Mouse (Mus musculus): ENCODE measurements around the gene Tnfsf14.

Gene Tnfsf14

GRCm38 (mm10) chr17:57201841-57202724 lies 8.1 kb upstream of the Tnfsf14 start:
- DNase-seq (ENCODE audit: low read depth in 1 of 2, low spot score in 2 of 2): no peak

- peak in 1 of 2 experiments; percentile 24 for DNase-seq (ENCODE audit: low read depth in 1 of 2, low spot score in 2 of 2)
Measured at GRCm38 (mm10) chr17:57198252-57198651, 4.3 kb upstream of the Tnfsf14 start.

GRCm38 (mm10) chr17:57195326-57196010 lies 1.5 kb upstream of the Tnfsf14 start:
- DNase-seq (ENCODE audit: low read depth in 1 of 2, low spot score in 2 of 2): no peak

- DNase-seq (ENCODE audit: low read depth in 1 of 2, low spot score in 2 of 2): no peak
Measured at GRCm38 (mm10) chr17:57194771-57195170, 794 bp upstream of the Tnfsf14 start.

- no peak for DNase-seq (ENCODE audit: low read depth in 1 of 2, low spot score in 2 of 2)
Measured at GRCm38 (mm10) chr17:57188510-57189192, 5.3 kb downstream of the Tnfsf14 start.

- DNase-seq (ENCODE audit: low read depth in 1 of 2, low spot score in 2 of 2): no peak
Measured at GRCm38 (mm10) chr17:57185641-57186040, 8.3 kb downstream of the Tnfsf14 start.

- no peak for DNase-seq (ENCODE audit: low read depth in 1 of 2, low spot score in 2 of 2)
Measured at GRCm38 (mm10) chr17:57182871-57183270, 11.1 kb downstream of the Tnfsf14 start.

GRCm38 (mm10) chr17:57180363-57180762 lies 13.6 kb downstream of the Tnfsf14 start:
- DNase-seq (ENCODE audit: low read depth in 1 of 2, low spot score in 2 of 2): no peak

- DNase-seq (ENCODE audit: low read depth in 1 of 2, low spot score in 2 of 2): no peak
Measured at GRCm38 (mm10) chr17:57173351-57173750, 20.6 kb downstream of the Tnfsf14 start.

GRCm38 (mm10) chr17:57172378-57172777 lies 21.6 kb downstream of the Tnfsf14 start:
- no peak for DNase-seq (ENCODE audit: low read depth in 1 of 2, low spot score in 2 of 2)

- DNase-seq (ENCODE audit: low read depth in 1 of 2, low spot score in 2 of 2): no peak
Measured at GRCm38 (mm10) chr17:57170616-57171260, 23.2 kb downstream of the Tnfsf14 start.

GRCm38 (mm10) chr17:57166800-57167791 lies 26.9 kb downstream of the Tnfsf14 start:
- peak; percentile 32 to 70 for DNase-seq (ENCODE audit: low read depth in 1 of 2, low spot score in 2 of 2)

GRCm38 (mm10) chr17:57153787-57154186 lies 40.2 kb downstream of the Tnfsf14 start:
- no peak for DNase-seq (ENCODE audit: low read depth in 1 of 2, low spot score in 2 of 2)

GRCm38 (mm10) chr17:57153006-57153405 lies 41.0 kb downstream of the Tnfsf14 start:
- no peak for DNase-seq (ENCODE audit: low read depth in 1 of 2, low spot score in 2 of 2)

- DNase-seq (ENCODE audit: low read depth in 1 of 2, low spot score in 2 of 2): no peak
Measured at GRCm38 (mm10) chr17:57148994-57149803, 44.8 kb downstream of the Tnfsf14 start, which contains the start of gene Cd70. Gene Cd70 (minus strand): TSS chr17:57149777.

- no peak for DNase-seq (ENCODE audit: low read depth in 1 of 2, low spot score in 2 of 2)
Measured at GRCm38 (mm10) chr17:57148343-57148742, 45.6 kb downstream of the Tnfsf14 start.

GRCm38 (mm10) chr17:57145115-57145514 lies 48.9 kb downstream of the Tnfsf14 start:
- DNase-seq (ENCODE audit: low read depth in 1 of 2, low spot score in 2 of 2): no peak

- DNase-seq (ENCODE audit: low read depth in 1 of 2, low spot score in 2 of 2): no peak
Measured at GRCm38 (mm10) chr17:57143704-57144103, 50.3 kb downstream of the Tnfsf14 start.

GRCm38 (mm10) chr17:57139708-57140107 lies 54.3 kb downstream of the Tnfsf14 start:
- DNase-seq (ENCODE audit: low read depth in 1 of 2, low spot score in 2 of 2): no peak

Data from monocyte, adult 2 months (primary cell).